Mouse (Mus musculus) ES-Bruce4 (cell line): Measurements from ENCODE around the gene Jak3. TPM values are rescaled to one million over a fixed set of nuclear protein-coding genes. Genes with fewer than 3 reads are reported as not detected.

ENCODE experiments used
- H3K27ac ChIP-seq: 2 replicates; pipeline ENCODE4 v1.5.1; 2012; ENCODE audit warnings: low read length, inconsistent platforms; ENCODE audit not compliant: insufficient read depth
- H3K27me3 ChIP-seq: 2 replicates; pipeline ENCODE4 v1.6.1; 2012; ENCODE audit warnings: mild to moderate bottlenecking, low read length, inconsistent platforms; ENCODE audit not compliant: control insufficient read depth, poor library complexity, insufficient read depth, severe bottlenecking
- H3K36me3 ChIP-seq: 2 replicates; pipeline ENCODE4 v1.6.1; 2012; ENCODE audit warnings: inconsistent platforms, mild to moderate bottlenecking, low read length, moderate library complexity; ENCODE audit not compliant: control insufficient read depth, poor library complexity, insufficient read depth, severe bottlenecking
- H3K4me1 ChIP-seq: one replicate; pipeline ENCODE4 v1.8.1; 2011; ENCODE audit warnings: low read length; ENCODE audit not compliant: control insufficient read depth, insufficient read depth
- H3K4me3 ChIP-seq: 2 replicates; pipeline ENCODE4 v1.5.1; 2011; ENCODE audit warnings: low read depth, mild to moderate bottlenecking, low read length
- H3K9ac ChIP-seq: 2 replicates; pipeline ENCODE4 v1.6.1; 2012; ENCODE audit warnings: low read depth, mild to moderate bottlenecking, inconsistent platforms; ENCODE audit not compliant: poor library complexity, severe bottlenecking
- H3K9me3 ChIP-seq: replicated peaks from 2 replicates; pipeline ENCODE4 v1.6.1; 2012; ENCODE audit warnings: mild to moderate bottlenecking, low read length, inconsistent platforms; ENCODE audit not compliant: control insufficient read depth, poor library complexity, insufficient read depth, severe bottlenecking
- CTCF ChIP-seq: IDR thresholded peaks from one replicate; pipeline ENCODE4 v1.8.1; 2011; ENCODE audit warnings: low read depth, low read length
- EP300 ChIP-seq: IDR thresholded peaks from 2 replicates; pipeline ENCODE4 v1.6.1; 2011; ENCODE audit warnings: low read depth, low read length; ENCODE audit not compliant: insufficient read depth
- POLR2A ChIP-seq: IDR thresholded peaks from one replicate; pipeline ENCODE4 v1.8.1; 2011; ENCODE audit warnings: low read length; ENCODE audit not compliant: insufficient read depth
- polyA plus RNA-seq: library from polyadenylated mRNA; stranded (reverse); fragments of >200 nt; gene quantifications from 2 replicates; pipeline ENCODE4 v1.2.4, GENCODE M21; 2011; ENCODE audit warnings: low read depth; ENCODE audit not compliant: missing spikeins, insufficient read depth, insufficient read length

The Jak3 gene
- polyA plus RNA-seq, 1 experiment = 9.7 TPM

GRCm38 (mm10) chr8:71680471-71680870 lies 4.4 kb downstream of the Jak3 start:
- Histone ChIP-seq H3K36me3 (no peaks in the 10 kb centered on the region), H3K4me3 (peak overlapping the region; percentile 15), H3K9me3 (no peaks in the 10 kb centered on the region), H3K27me3 (no peaks in the 10 kb centered on the region), H3K4me1 (peaks cover 4% of the 10 kb centered on the region), H3K9ac (0 out of 2 replicates have a peak overlapping the region, but pooled peaks have one; percentile 1), H3K27ac (no peak overlapping the region)
- no peak for TF ChIP-seq EP300
- no peak for TF ChIP-seq POLR2A
- TF ChIP-seq CTCF = no peak

GRCm38 (mm10) chr8:71681369-71681915 lies 5.3 kb downstream of the Jak3 start:
- Histone ChIP-seq H3K4me3 (no peak overlapping the region), H3K36me3 (no peaks in the 10 kb centered on the region), H3K4me1 (peaks cover 4% of the 10 kb centered on the region), H3K27ac (no peak overlapping the region), H3K9ac (no peak overlapping the region), H3K27me3 (no peaks in the 10 kb centered on the region), H3K9me3 (no peaks in the 10 kb centered on the region)
- TF ChIP-seq POLR2A (no peak), CTCF (no peak), EP300 (no peak)

- Histone ChIP-seq H3K9me3 (no peaks in the 10 kb centered on the region), H3K27ac (no peak overlapping the region), H3K4me3 (no peak overlapping the region), H3K27me3 (no peaks in the 10 kb centered on the region), H3K36me3 (no peaks in the 10 kb centered on the region), H3K9ac (no peak overlapping the region), H3K4me1 (peaks cover 9% of the 10 kb centered on the region)
- TF ChIP-seq CTCF (no peak), EP300 (no peak), POLR2A (no peak)
These were observed 6.7 kb downstream of the Jak3 start for GRCm38 (mm10) chr8:71682832-71683231.

GRCm38 (mm10) chr8:71684701-71685100 lies 8.6 kb downstream of the Jak3 start:
- Histone ChIP-seq H3K4me1 (peaks cover 12% of the 10 kb centered on the region), H3K4me3 (no peak overlapping the region), H3K27ac (no peak overlapping the region), H3K9ac (0 out of 2 replicates have a peak overlapping the region, but pooled peaks have one; percentile 4), H3K27me3 (no peaks in the 10 kb centered on the region), H3K36me3 (no peaks in the 10 kb centered on the region), H3K9me3 (no peaks in the 10 kb centered on the region)
- TF ChIP-seq POLR2A (no peak), CTCF (no peak), EP300 (no peak)

- Histone ChIP-seq H3K9ac (peak overlapping the region; percentile 4; the same call in 1 of the 2 replicates), H3K27ac (no peak overlapping the region), H3K4me3 (peak overlapping the region; percentile 33), H3K9me3 (no peaks in the 10 kb centered on the region), H3K36me3 (no peaks in the 10 kb centered on the region), H3K4me1 (peaks cover 12% of the 10 kb centered on the region), H3K27me3 (no peaks in the 10 kb centered on the region)
- TF ChIP-seq EP300 = peak; percentile 16; the same call in 1 of the 2 replicates
- TF ChIP-seq POLR2A = no peak
- TF ChIP-seq CTCF = peak; percentile 74
These were observed 9.5 kb downstream of the Jak3 start for GRCm38 (mm10) chr8:71685573-71685972.

GRCm38 (mm10) chr8:71686143-71686734 lies 10.1 kb downstream of the Jak3 start:
- TF ChIP-seq CTCF (no peak), EP300 (no peak), POLR2A (no peak)
- peaks cover 12% of the 10 kb centered on the region for H3K4me1 ChIP-seq
- peak overlapping the region; percentile 4; the same call in 1 of the 2 replicates for H3K9ac ChIP-seq
- no peaks in the 10 kb centered on the region for H3K9me3 ChIP-seq
- no peak overlapping the region for H3K27ac ChIP-seq
- no peaks in the 10 kb centered on the region for H3K27me3 ChIP-seq
- H3K36me3 ChIP-seq = no peaks in the 10 kb centered on the region
- H3K4me3 ChIP-seq = peak overlapping the region; percentile 33
